Mouse (Mus musculus) limb, embryonic 14.5 days (tissue): ENCODE measurements around the gene Fam167b. TPM values are rescaled to one million over a fixed set of nuclear protein-coding genes. Genes with fewer than 3 reads are reported as not detected.

Experiments
- ATAC-seq: fragments of 200-750 bp; cut with Nextera tagmentation; 2 replicates; pipeline ENCODE4 v1.8.0; 2017; ENCODE audit warnings: low read depth, moderate number of reproducible peaks, moderate TSS enrichment; ENCODE audit not compliant: low FRiP score
- DNase-seq: peaks from one replicate; pipeline ENCODE4 v3.0.0-alpha.2; 2015; ENCODE audit warnings: low spot score
- H3K27ac ChIP-seq: fragments of 300-500 bp; sonication (generic); replicated peaks from 2 replicates; pipeline ENCODE4 v1.5.1; 2014; ENCODE audit warnings: low read depth, mild to moderate bottlenecking, low read length, moderate library complexity, mixed read lengths
- H3K27me3 ChIP-seq: fragments of 300-500 bp; sonication (generic); 2 replicates; pipeline ENCODE4 v1.6.1; 2014; ENCODE audit warnings: low read length, mixed read lengths; ENCODE audit not compliant: control insufficient read depth, insufficient read depth
- H3K36me3 ChIP-seq: fragments of 300-500 bp; sonication (generic); 2 replicates; pipeline ENCODE4 v1.6.1; 2014; ENCODE audit warnings: mild to moderate bottlenecking, low read length, moderate library complexity, mixed read lengths; ENCODE audit not compliant: control insufficient read depth, insufficient read depth
- H3K4me1 ChIP-seq: fragments of 300-500 bp; sonication (generic); 2 replicates; pipeline ENCODE4 v1.6.1; 2014; ENCODE audit warnings: antibody characterized with exemption, low read length, mixed read lengths; ENCODE audit not compliant: control insufficient read depth, insufficient read depth
- H3K4me2 ChIP-seq: fragments of 300-500 bp; sonication (generic); replicated peaks from 2 replicates; pipeline ENCODE4 v1.6.1; 2014; ENCODE audit warnings: low read depth, mild to moderate bottlenecking, low read length, moderate library complexity; ENCODE audit not compliant: severe bottlenecking
- H3K4me3 ChIP-seq: fragments of 300-500 bp; sonication (generic); replicated peaks from 2 replicates; pipeline ENCODE4 v1.5.1; 2014; ENCODE audit warnings: low read length
- H3K9ac ChIP-seq: fragments of 300-500 bp; sonication (generic); 2 replicates; pipeline ENCODE4 v1.6.1; 2014; ENCODE audit warnings: mild to moderate bottlenecking, low read depth, low read length, moderate library complexity; ENCODE audit not compliant: severe bottlenecking
- H3K9me3 ChIP-seq: fragments of 300-500 bp; sonication (generic); 2 replicates; pipeline ENCODE4 v1.6.1; 2016; ENCODE audit warnings: low read length; ENCODE audit not compliant: control insufficient read depth
- POLR2A ChIP-seq: fragments of 200-500 bp; IDR thresholded peaks from 2 replicates; pipeline ENCODE4 v1.8.0; 2012; ENCODE audit warnings: inconsistent platforms, mild to moderate bottlenecking, moderate library complexity, borderline replicate concordance; ENCODE audit not compliant: insufficient read depth, insufficient read length; ENCODE audit errors: extremely low read depth
- WGBS: fragments of 180-500 bp; shearing (Covaris S2); extraction: QIAGEN DNeasy Blood & Tissue Kit; methylation state at CpG from one replicate; pipeline ENCODE4 v1.1.7; 2014; 5-methylcytosine and 5-hydroxymethylcytosine counted together
- polyA plus RNA-seq, 2 experiments: library from polyadenylated mRNA; depleted of rRNA in 1 of 2; stranded (reverse) in 1 of 2; unstranded in 1 of 2; fragments of >200 nt; fragmentation: Nextera tagmentation in 1 of 2; extraction: Ambion mirVana in 1 of 2; gene quantifications; 2 replicates each; pipeline versions ENCODE4 v1.2.1 to v1.2.3; 2012 to 2014

Fam167b gene
- polyA plus RNA-seq, 2 experiments = 5.3 to 7.3 TPM

DNA sequence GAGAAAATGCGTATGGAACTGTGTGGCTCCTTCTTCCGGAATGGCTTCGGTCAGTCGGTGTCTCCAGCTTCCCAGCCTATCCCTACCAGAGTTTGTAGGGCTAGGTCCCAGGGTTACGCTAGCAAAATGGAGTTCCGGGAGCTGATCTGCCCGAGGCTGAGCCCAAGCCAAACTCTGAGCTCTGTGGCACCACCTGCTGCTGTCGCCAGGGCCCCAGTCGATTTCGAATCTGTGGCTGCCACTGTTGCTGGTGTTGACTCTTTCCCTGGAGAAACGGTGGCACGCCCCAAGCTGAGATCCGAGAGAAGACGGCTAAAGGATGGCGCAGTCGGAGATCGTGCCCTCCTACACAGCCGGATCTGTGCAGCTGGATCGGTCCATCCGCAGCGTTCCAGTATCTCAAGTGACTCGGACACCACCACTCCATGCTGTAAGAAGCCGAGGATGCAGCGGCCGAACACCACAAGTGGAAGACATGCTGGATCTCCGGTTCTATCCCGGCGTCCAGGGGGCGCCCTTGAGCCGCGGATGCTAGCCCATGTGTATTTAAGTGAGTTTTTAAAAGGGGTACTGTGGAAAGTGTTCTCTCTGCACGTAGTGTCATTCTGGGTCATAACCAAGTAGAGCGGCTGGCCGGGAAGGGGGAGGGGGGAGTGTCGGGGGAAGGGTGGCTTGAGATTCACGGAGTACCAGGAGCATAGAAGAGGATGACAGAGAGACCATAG lies 6.7 kb upstream of the Fam167b start:
- DNase-seq (peak; percentile 79), ATAC-seq (peak; percentile 69)
- TF ChIP-seq POLR2A = no peak
- Histone ChIP-seq H3K9ac (peak overlapping the region; percentile 64), H3K9me3 (no peaks in the 10 kb centered on the region), H3K27ac (0 out of 2 replicates have a peak overlapping the region, but pooled peaks have one; percentile 38), H3K4me1 (peaks cover 4% of the 10 kb centered on the region; the same call in 1 of the 2 replicates), H3K27me3 (no peaks in the 10 kb centered on the region), H3K4me2 (peak overlapping the region; percentile 81), H3K4me3 (peak overlapping the region; percentile 47), H3K36me3 (no peaks in the 10 kb centered on the region)
- WGBS = 4% methylated on average over 36 of the region's 36 CpGs

DNA sequence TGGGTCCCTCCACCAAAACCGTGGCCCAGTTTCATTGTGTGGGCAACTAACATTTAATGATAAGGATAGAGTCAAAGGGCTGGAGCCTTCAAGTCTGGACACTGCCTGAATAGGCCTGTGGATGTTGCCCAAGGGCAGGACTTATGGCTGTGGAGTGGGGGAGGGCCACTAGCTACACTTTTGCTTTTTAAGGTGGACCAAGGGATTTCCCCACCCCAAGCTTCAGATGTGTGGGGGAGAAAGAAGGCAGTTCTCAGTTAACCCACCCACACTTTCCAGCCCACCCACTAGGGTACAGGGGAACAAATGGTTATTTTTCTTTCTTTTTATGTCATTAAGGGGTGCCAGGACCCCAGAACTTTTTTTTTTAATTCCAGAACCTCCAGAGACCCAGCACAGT lies 6.0 kb upstream of the Fam167b start:
- TF ChIP-seq POLR2A = no peak
- no peaks in the 10 kb centered on the region for H3K27me3 ChIP-seq
- H3K4me2 ChIP-seq = peak overlapping the region; percentile 81
- no peak for DNase-seq
- H3K9ac ChIP-seq = peak overlapping the region; percentile 64; the same call in 1 of the 2 replicates
- H3K9me3 ChIP-seq = no peaks in the 10 kb centered on the region
- 0 out of 2 replicates have a peak overlapping the region, but pooled peaks have one; percentile 38 for H3K27ac ChIP-seq
- H3K4me1 ChIP-seq = peaks cover 4% of the 10 kb centered on the region; the same call in 1 of the 2 replicates
- no peaks in the 10 kb centered on the region for H3K36me3 ChIP-seq
- no peak for ATAC-seq
- WGBS = 48% methylated on average over 1 of the region's 1 CpGs
- H3K4me3 ChIP-seq = peak overlapping the region; percentile 47

DNA sequence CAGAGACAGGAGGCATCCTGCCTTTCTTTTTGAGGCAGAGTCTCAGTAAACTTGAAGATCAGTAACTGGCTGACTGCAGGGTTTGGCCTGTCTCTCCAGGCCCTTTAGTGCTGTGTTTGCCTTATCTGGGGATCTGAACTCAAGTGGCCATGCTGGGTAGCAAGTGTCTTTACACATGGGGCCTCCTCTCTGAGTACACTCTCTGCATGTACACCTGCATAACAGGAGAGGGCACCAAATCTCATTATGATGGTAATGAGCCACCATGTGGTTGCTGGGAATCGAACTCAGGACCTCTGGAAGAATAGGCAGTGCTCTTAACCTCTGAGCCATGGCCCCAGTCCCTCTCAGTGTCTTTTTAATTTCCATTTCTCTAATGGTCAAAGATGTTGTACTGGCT lies 3.9 kb upstream of the Fam167b start:
- Histone ChIP-seq H3K4me1 (peaks cover 4% of the 10 kb centered on the region; the same call in 1 of the 2 replicates), H3K9me3 (no peaks in the 10 kb centered on the region), H3K4me2 (no peak overlapping the region), H3K36me3 (no peaks in the 10 kb centered on the region), H3K27me3 (no peaks in the 10 kb centered on the region), H3K4me3 (no peak overlapping the region), H3K9ac (no peak overlapping the region), H3K27ac (no peak overlapping the region)
- ATAC-seq = no peak
- DNase-seq = no peak
- 91% methylated on average over 1 of the region's 1 CpGs for WGBS
- no peak for TF ChIP-seq POLR2A

DNA sequence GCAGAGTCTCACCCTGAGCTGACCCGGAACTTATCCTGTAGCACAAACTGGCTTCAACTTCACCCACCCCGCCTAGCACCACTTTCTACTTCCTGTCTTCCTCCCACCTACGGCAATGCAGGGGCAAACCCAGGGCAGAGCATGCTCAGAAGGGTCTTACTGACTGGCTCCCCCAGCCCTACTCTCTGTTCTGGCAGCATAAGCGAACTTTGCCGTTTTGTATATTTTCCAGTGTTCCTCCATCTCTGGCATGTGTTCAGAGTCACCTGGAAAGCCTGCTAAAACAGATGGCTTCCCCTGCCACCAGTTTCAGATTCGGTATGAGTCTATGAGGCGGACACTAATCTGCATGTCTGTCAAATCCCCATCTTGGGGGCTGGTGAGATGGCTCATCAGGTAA lies 2.0 kb upstream of the Fam167b start:
- Histone ChIP-seq H3K4me1 (peaks cover 4% of the 10 kb centered on the region; the same call in 1 of the 2 replicates), H3K9ac (no peak overlapping the region), H3K27me3 (no peaks in the 10 kb centered on the region), H3K4me2 (no peak overlapping the region), H3K36me3 (no peaks in the 10 kb centered on the region), H3K9me3 (no peaks in the 10 kb centered on the region), H3K27ac (no peak overlapping the region), H3K4me3 (no peak overlapping the region)
- WGBS = 64% methylated on average over 7 of the region's 7 CpGs
- DNase-seq (no peak), ATAC-seq (no peak)
- no peak for TF ChIP-seq POLR2A

DNA sequence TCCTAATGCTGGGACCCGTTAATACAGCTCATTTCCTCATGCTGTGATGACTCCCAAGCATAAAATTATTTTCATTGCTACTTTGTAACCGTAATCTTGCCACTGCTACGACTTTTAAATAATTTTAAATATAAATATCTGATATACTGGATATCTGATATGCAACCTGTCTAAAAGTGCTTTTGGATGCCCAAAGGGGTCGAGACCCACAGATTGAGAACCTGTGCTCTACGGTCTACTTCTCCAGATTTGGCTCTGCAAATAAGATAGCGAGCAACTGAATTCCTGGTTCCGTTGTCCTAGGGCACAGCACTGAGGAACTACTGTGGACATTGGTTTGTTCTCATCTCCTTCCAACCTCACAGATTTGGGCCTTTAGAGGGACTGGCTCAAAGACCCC lies 661 bp downstream of the Fam167b start:
- no peak for ATAC-seq
- H3K36me3 ChIP-seq = no peaks in the 10 kb centered on the region

More for the DNA sequence above, 661 bp downstream of the Fam167b start:
- H3K27me3 ChIP-seq = no peaks in the 10 kb centered on the region
- H3K4me2 ChIP-seq = no peak overlapping the region
- H3K4me3 ChIP-seq = no peak overlapping the region
- no peak for DNase-seq
- no peaks in the 10 kb centered on the region for H3K9me3 ChIP-seq
- H3K27ac ChIP-seq = no peak overlapping the region
- H3K9ac ChIP-seq = no peak overlapping the region
- H3K4me1 ChIP-seq = no peaks in the 10 kb centered on the region; the same call in 1 of the 2 replicates
- TF ChIP-seq POLR2A = no peak
- whole genome bisulfite sequencing = 78% methylated on average over 7 of the region's 7 CpGs
